Mouse (Mus musculus) cerebellum, adult 2 months (tissue): Measurements from ENCODE around the gene Olfr330. TPM values are rescaled to one million over a fixed set of nuclear protein-coding genes. Genes with fewer than 3 reads are reported as not detected.
"Not testable (repeated sequence)": the region's sequence is repeated elsewhere in the genome, so short reads cannot be mapped to it uniquely, and the experiment has no call there.

Source experiments
- DNase-seq, 2 experiments: peaks; one replicate each; pipeline ENCODE4 v3.0.0; 2021
- H3K27ac ChIP-seq: fragments of 200-500 bp; 2 replicates; pipeline ENCODE4 v1.5.1; 2012; ENCODE audit warnings: low read length, control low read depth, inconsistent platforms; ENCODE audit not compliant: insufficient read depth
- H3K27me3 ChIP-seq: fragments of 200-500 bp; 2 replicates; pipeline ENCODE4 v1.6.1; 2012; ENCODE audit warnings: inconsistent platforms, mild to moderate bottlenecking, low read length, moderate library complexity; ENCODE audit not compliant: control insufficient read depth, insufficient read depth
- H3K4me1 ChIP-seq: fragments of 200-500 bp; 2 replicates; pipeline ENCODE4 v1.6.1; 2011; ENCODE audit warnings: low read length; ENCODE audit not compliant: control insufficient read depth, insufficient read depth
- H3K4me3 ChIP-seq: fragments of 200-500 bp; replicated peaks from 2 replicates; pipeline ENCODE3; 2011; ENCODE audit warnings: mild to moderate bottlenecking, low read depth, low read length, control low read depth; ENCODE audit not compliant: insufficient read depth
- CTCF ChIP-seq: fragments of 200-500 bp; IDR thresholded peaks from 2 replicates; pipeline ENCODE4 v1.5.1; 2011; ENCODE audit warnings: low read depth, mild to moderate bottlenecking, control low read depth, low read length, moderate library complexity, borderline replicate concordance; ENCODE audit not compliant: insufficient read depth
- POLR2A ChIP-seq: fragments of 200-500 bp; IDR thresholded peaks from 2 replicates; pipeline ENCODE4 v1.6.1; 2011; ENCODE audit warnings: low read length, control low read depth, borderline replicate concordance; ENCODE audit not compliant: insufficient read depth
- WGBS: fragments of 180-500 bp; shearing (Covaris S2); methylation state at CpG from one replicate; pipeline ENCODE4 v1.1.7; 2018; 5-methylcytosine and 5-hydroxymethylcytosine counted together
- polyA plus RNA-seq: library from polyadenylated mRNA; depleted of rRNA; stranded (reverse); fragments of >200 nt; gene quantifications from 2 replicates; pipeline ENCODE4 v1.2.3, GENCODE M21; 2012; rRNA removed

Olfr330 gene
- polyA plus RNA-seq: not detected in 2 replicates

DNA sequence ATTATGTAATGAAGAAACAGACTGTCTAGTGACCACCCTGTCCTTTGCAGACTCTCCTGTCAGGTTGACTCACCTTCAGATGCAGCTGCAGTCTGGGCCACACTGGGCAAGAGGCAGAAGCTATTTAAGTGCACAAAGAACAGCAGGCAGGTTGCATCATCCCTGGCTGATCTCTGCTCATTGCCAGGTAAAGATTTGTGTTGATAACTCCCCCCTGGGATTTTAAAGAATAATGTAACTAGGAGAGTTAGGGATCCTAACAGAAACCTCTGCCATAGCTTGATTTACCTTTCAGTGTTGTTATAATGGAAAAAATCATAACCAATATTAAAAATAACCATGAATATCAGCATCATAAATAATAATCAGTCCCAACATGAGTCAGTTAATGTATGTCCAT is at the start of gene Olfr330:
Gene Olfr330, minus strand, starts transcription at position 101 of the 400 bp plus-strand sequence.
- not testable (repeated sequence) for H3K4me3 ChIP-seq, DNase-seq, H3K27me3 ChIP-seq, H3K27ac ChIP-seq, H3K4me1 ChIP-seq

GRCm38 (mm10) chr11:58578636-58579035 is 44.0 kb upstream of the Olfr330 start:
- DNase-seq: no peak
- no peak for TF ChIP-seq POLR2A
- TF ChIP-seq CTCF: no peak
- 9% methylated on average over 8 of the region's 8 CpGs for WGBS
- no peaks in the 10 kb centered on the region for H3K27me3 ChIP-seq
- H3K4me3 ChIP-seq: no peak overlapping the region
- no peaks in the 10 kb centered on the region for H3K4me1 ChIP-seq
- H3K27ac ChIP-seq: no peak overlapping the region

GRCm38 (mm10) chr11:58577430-58577829 is 42.8 kb upstream of the Olfr330 start, which contains the start of gene Olfr325:
Gene Olfr325, plus strand, starts transcription at chr11:58577730.
- Histone ChIP-seq H3K4me3 (no peak within 1 kb of the TSS), H3K27me3 (no peaks in the 10 kb centered on the region), H3K4me1 (no peaks in the 10 kb centered on the region), H3K27ac (no peak within 1 kb of the TSS)
- no peak for DNase-seq
- TF ChIP-seq POLR2A: no peak
- no peak for TF ChIP-seq CTCF
- 78% methylated on average over 1 of the region's 1 CpGs for WGBS

- Histone ChIP-seq H3K27me3 (no peaks in the 10 kb centered on the region), H3K4me3 (no peak within 1 kb of the TSS), H3K27ac (no peak within 1 kb of the TSS), H3K4me1 (no peaks in the 10 kb centered on the region)
- WGBS: 24% methylated on average over 5 of the region's 5 CpGs
- no peak for TF ChIP-seq CTCF
- TF ChIP-seq POLR2A: no peak
- no peak for DNase-seq
Observed at GRCm38 (mm10) chr11:58570405-58570804, 35.8 kb upstream of the Olfr330 start, which contains the start of gene Olfr224. Gene Olfr224, minus strand, starts transcription at chr11:58570553.

DNA sequence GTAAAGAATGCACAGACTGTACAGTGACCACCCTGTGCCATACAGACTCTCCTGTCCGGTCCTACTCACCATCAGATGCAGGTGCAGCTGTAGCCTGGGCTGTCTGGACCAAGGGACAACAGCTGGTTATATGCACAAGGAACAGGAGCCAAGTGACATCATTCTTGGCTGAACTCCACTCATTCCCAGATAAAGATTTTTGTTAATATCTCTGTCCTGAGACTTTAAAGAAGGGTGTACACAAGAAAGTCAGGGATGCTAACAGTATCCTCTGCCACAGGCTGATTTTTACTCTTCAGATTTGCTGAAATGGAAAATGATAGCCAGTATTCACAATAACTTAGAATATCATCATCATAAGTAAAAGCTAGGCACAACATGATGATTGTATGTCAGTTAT is 20.9 kb upstream of the Olfr330 start, which contains the start of gene Olfr328:
Gene Olfr328, minus strand, starts transcription at position 101 of the 400 bp plus-strand sequence.
- TF ChIP-seq POLR2A: no peak
- TF ChIP-seq CTCF: no peak
- no peak for DNase-seq
- 29% methylated on average over 1 of the region's 1 CpGs for whole genome bisulfite sequencing
- Histone ChIP-seq H3K4me3 (no peak within 1 kb of the TSS), H3K27me3 (no peaks in the 10 kb centered on the region), H3K4me1 (no peaks in the 10 kb centered on the region), H3K27ac (no peak within 1 kb of the TSS)

DNA sequence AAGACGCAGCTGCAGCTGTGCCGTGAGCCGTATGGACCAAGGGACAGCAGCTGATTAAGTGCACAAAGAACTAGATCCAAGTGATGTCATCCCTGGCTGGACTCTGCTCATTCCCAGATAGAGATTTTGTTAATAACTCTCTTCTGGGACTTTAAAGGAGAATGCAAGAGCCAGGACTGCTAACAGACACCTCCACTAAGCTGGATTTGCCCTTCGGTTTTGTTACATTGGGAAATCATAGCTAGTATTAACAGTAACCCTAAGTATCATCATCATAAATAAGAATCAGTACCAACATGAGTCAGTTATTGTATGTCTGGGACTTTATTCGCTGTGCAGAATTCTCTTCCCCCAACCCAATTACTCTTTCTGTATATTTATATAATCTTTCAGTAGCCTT is 11.7 kb upstream of the Olfr330 start, which contains the start of gene Olfr329-ps:
Gene Olfr329-ps, minus strand, starts transcription at position 101 of the 400 bp plus-strand sequence.
- no peak for TF ChIP-seq CTCF
- TF ChIP-seq POLR2A: no peak
- 44% methylated on average over 5 of the region's 5 CpGs for WGBS
- Histone ChIP-seq H3K27ac (no peak within 1 kb of the TSS), H3K27me3 (no peaks in the 10 kb centered on the region), H3K4me3 (no peak within 1 kb of the TSS), H3K4me1 (no peaks in the 10 kb centered on the region)
- no peak for DNase-seq

- not testable (repeated sequence) for H3K27me3 ChIP-seq, H3K4me3 ChIP-seq, H3K27ac ChIP-seq, H3K4me1 ChIP-seq
- DNase-seq: peak; percentile 17 to 29
- 88% methylated on average over 8 of the region's 9 CpGs for WGBS
Observed at GRCm38 (mm10) chr11:58519756-58520155, 14.9 kb downstream of the Olfr330 start.

DNA sequence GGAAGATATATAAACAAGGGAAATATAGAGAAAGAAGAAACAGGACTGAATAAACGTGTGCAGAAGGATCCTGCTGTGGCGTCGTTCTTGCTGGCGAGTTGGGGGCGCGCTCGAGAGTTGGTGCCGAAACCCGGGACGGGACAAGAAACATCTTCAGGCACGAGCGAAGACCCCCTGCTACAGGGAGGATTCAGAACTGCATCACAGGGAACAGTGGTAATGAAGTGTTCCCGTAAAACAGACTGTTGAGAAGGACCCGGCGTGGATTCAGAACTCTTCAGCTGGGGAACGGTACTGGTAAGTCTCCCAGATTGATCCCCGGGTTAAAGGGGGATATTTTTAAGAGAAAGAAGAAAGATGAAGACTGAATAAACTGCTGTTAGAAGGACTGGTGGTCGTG is 15.7 kb downstream of the Olfr330 start:
- not testable (repeated sequence) for H3K4me1 ChIP-seq, H3K27ac ChIP-seq

DNA sequence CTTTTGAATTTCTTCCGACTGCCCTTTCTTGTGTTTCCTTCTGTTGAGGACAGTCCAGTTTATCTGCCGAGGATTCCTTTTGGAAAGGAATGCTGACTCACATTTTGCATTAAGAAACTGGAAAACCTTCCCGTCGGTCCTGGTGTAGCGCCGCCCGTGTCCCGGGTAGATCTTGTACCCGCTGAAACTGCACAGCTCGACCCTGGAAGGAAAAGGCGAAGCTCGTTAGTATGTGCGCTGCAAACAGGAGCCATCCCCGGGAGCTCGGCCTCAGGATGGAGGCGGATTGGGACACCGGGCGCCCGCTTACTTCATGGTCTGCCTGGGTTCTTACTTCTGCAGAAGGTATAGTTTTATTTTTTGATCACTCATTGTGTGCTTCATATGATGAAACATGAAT is 25.6 kb downstream of the Olfr330 start:
- H3K4me1 ChIP-seq, H3K4me3 ChIP-seq, H3K27me3 ChIP-seq, DNase-seq, H3K27ac ChIP-seq: not testable (repeated sequence)
- WGBS: 87% methylated on average over 19 of the region's 19 CpGs

More for the DNA sequence above, 15.7 kb downstream of the Olfr330 start:
- H3K4me3 ChIP-seq, H3K27me3 ChIP-seq: not testable (repeated sequence)
- WGBS: 93% methylated on average over 18 of the region's 18 CpGs
- peak; percentile 59 for DNase-seq

GRCm38 (mm10) chr11:58502472-58502871 is 32.2 kb downstream of the Olfr330 start, which contains the start of gene Olfr331:
Gene Olfr331, minus strand, starts transcription at chr11:58502572.
- H3K27ac ChIP-seq, H3K4me3 ChIP-seq, H3K27me3 ChIP-seq, DNase-seq, H3K4me1 ChIP-seq: not testable (repeated sequence)
